Mouse (Mus musculus): Measurements from ENCODE around the gene Atp1b2.
A peak's percentile ranks its signal among the peaks of the same experiment; 100 is the strongest.

The Atp1b2 gene

DNA sequence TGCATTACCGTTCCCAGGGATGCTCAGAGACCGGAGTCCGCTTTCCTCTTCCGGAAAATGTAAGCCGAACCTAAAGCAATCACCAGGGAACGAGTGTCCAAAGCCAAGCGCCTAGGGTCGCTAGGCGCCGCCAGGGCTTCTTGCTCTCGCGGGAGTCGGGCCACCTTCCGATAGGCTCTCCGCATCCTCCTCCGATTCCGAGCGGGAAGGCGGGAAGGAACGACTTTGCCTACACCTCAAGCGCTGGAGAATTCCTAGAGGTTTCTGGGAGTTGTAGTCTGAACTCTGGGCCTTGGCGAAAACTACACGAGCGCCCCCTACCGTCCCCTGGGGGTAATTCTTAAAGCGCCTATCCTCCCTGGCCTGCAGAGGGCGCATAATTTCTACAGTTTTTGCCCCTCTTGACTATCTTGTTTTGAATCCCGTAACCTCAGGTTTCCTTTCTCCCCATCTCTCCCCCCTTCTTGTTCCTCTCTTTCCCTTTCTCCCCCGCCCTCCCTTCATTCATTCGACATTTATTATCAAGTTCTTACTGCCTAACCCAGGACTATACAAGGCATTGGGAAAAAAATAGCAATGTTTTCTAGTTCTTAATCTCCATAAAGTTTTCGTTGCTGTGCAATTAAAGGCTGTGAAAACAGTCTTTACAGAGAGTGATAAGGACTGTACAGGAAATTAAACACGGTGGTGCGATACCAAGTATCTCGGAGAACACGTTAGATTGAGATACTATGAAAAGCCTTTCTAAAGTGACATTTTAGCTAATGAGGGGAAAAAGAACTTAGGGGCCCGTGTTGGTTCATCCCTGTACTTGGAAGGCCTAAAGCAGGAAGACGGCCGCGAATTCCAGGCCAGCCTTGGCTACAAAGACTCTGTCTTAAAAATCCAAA is 26.4 kb downstream of the Atp1b2 start:
- DNase-seq (ENCODE audit: low spot score) = peak; percentile 97

GRCm38 (mm10) chr11:69578301-69578700 is 27.4 kb downstream of the Atp1b2 start:
- no peak for DNase-seq (ENCODE audit: low spot score)

DNA sequence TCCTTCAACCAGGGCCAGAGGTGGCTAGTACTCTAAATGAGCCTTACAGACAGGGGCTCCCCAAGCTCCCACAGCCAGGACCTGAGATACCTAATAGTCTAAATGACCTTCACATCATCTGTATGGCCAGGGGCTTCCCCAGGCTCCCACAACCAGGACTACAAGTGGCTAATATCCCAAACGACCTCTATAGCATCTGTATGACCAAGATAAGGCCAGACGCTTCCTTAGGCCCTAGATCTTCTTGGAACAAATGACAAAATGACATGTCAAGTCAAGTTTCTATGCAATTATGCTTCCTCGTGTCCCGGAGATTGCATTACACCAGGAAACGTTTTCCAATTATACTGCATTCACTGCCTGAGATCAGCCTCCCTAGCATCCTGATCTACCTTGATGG is 29.4 kb downstream of the Atp1b2 start:
- no peak for DNase-seq (ENCODE audit: low spot score)

GRCm38 (mm10) chr11:69575220-69575619 is 30.5 kb downstream of the Atp1b2 start:
- DNase-seq (ENCODE audit: low spot score) = no peak

GRCm38 (mm10) chr11:69565131-69565530 is 40.6 kb downstream of the Atp1b2 start:
- no peak for DNase-seq (ENCODE audit: low spot score)

DNA sequence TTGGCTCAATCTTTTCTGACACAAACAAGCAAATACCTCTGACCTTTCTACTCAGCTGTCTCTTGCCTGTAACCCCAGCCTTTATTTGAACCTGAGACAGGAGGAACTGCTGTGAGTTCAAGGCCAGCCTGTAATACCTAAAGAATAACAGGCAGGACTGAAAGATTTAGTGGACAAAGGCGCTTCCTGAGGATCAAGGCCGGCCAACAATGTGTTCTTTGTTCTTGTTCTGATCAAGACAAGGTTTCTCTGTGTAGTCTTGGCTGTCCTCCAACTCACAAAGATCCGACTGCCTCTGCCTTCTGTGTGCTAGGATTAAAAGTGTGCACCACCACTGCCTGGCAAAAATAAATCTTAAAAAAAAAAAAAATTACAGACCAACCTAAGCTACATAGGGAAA is 41.4 kb downstream of the Atp1b2 start:
- no peak for DNase-seq (ENCODE audit: low spot score)

DNA sequence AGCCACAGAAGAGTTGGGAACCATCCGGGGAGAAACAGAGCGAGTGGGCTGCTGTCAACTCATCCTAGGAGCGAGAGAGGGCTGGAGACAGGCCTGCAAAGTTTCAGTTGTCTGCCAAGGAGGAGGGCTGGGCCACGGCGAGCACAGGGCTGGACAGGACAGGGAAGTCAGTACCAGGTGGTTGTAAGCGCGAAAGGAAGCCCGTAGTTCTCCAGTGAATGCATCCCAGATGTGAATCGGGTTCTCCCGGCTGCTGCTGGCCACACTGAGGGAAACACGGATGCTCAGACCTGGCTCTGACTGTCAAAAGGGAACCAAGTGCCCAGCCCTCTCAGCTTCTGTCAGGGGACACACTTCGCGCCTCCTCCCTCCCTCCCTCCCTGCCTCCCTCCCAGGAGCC is 42.4 kb downstream of the Atp1b2 start:
- no peak for DNase-seq (ENCODE audit: low spot score)

DNA sequence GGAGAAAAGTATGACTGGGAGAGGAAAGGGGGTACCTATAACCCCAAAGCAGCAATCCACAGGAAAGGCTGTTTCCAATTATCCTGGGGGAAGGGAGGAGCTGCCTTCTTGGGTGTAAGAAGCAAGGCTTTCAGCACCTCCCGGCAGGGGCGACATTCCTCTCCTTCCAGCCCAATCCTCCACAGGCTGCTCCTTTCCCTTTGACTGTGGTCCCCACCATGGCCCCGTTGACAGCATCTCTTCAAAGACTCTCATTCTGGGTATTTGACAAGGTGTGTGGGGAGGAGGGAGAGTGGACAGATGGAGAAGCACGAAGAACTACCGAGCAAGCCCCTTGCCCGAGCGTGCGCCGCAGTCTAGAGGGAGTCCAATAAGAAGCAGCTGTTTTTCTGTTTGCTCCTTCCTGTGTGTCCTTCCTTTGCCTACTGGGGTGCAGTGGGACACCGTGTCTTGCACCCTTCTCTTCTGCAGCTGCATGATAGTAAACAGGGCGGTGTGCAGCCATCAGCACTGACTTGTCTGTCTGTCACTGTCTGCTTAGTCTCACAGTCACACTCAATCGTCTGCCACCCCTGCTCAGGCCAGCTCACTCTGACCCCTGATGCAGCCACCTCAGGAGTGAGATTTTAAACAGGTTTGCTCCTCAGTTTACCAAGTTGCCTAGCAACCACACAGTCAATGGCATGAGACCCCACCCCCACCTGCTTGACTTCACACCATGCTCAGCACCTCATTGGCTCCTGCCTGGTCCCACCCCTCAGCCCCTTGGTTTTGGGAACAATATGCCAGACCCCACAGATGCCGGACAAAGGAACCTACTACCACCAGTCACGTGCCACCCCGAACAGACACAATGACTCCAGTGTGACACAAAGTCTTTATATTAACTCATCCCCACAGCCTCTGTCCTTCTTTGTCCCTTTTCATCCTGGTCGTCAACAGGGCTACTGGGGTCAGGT is 44.6 kb downstream of the Atp1b2 start:
- DNase-seq (ENCODE audit: low spot score) = no peak

DNA sequence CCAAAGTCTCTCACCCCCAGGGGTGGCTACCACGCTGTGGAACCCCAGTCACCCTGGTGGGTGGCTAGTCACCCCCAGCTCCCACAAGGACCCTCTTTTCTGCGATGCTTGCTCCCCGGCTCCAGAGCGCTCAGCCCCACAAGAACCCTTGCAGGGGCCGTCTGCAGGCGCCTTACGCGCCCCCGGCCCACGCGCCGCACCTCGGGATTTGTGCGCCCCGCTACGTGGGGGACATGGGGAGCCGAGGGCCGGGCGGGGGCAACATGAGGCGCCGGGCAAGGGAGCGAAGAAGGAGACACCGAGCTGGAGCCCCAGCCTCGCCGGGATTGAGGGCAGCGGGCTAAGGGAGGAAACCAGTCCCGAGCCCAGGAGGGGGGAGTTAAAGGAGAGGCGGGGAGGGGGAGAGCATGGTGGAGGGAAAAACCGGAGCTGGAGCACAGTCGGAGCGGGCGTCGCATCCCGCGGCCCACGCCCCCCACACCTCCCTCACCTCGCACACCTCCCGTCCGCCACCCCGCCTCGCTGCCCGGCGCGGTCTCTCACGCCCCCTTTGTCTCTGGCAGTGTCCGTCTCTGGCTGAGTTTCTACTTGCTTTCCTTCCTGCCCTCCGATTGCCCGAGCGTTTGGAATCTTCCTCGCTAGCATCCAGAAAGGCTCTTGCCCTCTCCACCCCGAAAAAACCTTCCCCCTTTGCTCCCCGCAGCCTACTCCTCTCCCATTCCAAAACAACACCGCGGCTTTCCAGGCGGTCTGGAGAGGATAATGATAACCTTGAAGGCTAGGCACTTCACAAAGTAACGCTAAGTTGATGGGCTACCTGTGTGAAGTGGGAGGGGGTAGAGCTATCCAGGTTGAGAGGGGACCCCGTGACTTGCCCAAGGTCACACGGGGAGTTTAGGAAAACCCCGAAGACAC is 45.6 kb downstream of the Atp1b2 start, which contains the start of gene Efnb3:
Efnb3 (minus strand) TSS at position 355 of the 915 bp plus-strand sequence.
- DNase-seq (ENCODE audit: low spot score) = no peak

DNA sequence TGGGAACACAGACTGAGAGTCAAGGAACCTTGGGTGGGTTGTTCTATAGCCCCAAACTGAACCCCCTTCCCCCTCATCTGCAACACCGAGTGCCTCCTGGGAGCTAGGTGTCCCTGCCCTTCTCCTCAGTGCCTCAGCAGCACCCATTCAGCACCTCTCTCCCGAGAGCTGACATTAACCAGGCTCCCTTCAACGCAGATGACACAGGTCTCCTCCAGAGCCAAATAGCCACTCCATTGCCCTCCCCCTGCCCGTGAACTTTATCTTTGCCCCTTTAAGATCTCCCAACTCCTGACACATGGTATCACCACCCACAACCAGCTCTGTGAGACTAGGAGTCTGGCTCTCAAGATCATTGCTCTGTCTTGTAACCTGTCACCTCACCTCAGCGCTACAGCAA is 46.6 kb downstream of the Atp1b2 start:
- DNase-seq (ENCODE audit: low spot score) = no peak

DNA sequence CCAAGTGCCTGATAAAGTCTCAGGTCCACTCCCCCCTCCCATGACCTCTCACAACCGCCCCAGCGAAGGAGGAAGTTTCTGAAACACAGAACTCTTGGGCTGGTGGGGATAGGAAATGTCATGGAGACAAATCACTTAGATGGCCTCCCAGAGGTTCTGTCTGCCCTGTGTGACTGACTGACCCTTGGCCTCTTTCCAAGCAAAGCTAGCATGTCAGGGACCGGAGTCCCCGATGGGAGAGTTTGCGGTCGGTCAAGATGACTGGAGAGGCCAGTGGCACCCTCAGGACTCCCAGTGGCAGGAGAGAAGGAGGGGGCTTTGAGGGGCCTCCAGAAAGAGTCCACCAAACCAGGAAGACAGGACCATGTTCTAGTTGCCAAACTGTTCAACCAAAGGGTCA is 47.0 kb downstream of the Atp1b2 start:
- no peak for DNase-seq (ENCODE audit: low spot score)

DNA sequence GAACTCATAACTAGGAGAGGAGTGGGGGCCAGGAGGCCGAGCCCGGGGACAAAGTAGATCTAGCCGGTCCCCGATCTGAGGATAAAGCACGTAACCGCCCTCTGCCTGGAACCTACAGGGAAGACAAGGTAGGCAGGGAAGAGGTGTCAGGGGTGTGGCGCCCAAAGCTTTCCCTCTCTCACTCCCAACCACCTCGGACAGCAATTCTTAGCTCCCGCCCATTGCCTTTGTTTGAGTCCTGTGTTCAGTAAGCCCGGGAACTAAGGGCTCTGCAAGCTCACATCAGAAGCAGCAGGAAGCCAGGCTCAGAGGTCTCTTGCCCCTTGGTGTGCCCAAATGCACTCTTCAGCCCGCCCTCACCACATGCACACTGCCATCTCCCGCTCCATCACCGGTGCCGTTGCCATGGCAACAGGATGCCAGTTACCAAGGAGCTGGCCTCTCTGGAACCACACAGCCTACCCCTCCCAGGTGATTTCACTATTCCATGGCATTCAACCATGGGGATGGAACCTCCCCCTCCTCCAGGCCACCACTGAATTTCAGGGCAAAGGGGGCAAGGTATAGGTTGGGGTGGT is 48.3 kb downstream of the Atp1b2 start:
- no peak for DNase-seq (ENCODE audit: low spot score)

DNA sequence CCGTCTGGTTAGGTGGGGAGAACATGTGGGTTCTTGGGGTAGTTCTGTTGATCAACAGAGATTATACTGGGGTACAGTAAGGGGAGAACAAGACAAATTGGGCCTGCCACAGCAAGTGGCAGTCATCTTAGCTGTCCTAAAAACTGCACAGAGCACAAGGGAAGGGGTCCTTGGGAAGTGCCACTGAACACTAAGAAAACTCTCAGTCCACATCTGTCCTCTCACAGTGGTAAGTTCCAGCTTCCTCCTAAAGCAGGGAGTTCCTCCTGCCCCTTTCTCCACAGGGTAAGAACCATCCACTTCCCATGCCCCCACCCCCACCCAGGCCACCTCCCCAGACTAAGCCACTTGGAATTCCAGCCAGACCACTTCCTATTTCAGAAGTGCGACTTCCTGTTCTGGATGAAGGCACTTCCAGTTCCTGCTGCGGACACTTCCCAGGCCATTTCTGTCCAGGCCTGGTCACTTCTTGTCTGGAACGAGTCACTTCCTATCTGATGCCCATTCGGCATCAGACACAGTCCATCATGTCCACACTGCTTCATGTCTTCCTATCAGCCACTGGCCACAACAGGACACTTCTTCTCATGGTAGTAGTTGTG is 51.1 kb downstream of the Atp1b2 start:
- DNase-seq (ENCODE audit: low spot score) = no peak

- DNase-seq (ENCODE audit: low spot score) = no peak
These were observed 52.4 kb downstream of the Atp1b2 start for GRCm38 (mm10) chr11:69553341-69553721.

DNA sequence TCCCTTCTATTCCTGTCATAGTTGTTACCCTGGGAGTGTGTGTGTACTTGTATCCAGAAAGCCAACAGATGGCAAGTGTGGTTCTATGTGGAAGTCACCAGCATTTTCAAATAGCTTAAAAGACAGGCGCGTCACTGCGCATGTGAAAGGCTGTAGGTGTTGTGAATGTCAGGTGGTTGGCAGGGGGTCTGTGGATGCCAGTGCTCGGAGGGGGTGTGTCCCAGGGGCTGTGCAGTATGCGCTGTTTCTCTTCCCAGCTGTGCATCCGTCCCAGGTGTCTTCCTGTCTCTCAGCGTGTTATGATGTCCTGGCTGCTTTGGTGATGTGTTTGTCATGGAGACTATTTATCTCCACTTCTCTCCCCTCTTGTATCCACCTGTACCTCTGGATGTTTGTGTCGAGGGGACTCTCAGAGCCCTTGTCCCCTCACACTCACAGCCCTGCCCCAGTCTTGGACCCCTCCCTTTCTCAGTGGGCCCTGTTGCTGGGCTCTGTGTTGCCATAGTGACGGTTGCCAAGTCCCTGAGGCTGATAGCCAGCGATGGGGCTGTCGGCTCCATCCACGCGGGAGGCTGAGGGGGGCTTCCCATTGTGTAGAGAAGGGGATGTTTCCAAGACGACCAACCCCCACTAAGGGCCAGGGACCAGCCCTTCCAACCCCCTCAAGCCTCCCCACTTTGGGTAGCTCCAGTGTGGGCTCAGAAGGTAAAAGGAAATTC is 53.0 kb downstream of the Atp1b2 start:
- DNase-seq (ENCODE audit: low spot score) = no peak

DNA sequence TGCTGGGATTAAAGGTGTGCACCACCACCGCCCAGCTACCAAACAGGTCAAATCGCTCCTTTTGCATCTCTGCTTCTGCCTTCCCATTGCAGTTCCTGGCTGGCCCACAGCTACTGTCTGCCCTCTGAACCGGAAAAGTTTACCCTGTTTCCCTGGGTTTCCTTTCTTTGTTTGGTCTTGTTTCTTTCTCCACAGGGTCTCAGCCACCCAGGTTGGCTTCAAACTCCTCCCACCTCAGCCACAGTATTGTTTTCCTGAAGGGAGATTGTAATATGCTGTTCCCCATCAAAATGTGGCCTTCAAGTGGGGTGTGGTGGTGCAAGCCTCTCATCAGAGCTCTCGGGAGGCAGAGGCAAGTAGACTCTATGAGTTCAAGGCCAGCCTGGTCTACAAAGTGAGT is 54.4 kb downstream of the Atp1b2 start:
- DNase-seq (ENCODE audit: low spot score) = no peak

Data from spleen, adult 12 weeks (tissue).